Mouse (Mus musculus) WW6 (cell line): Measurements from ENCODE around the gene Gna15.
A peak's percentile ranks its signal among the peaks of the same experiment; 100 is the strongest.

Experiments used
- DNase-seq: peaks from one replicate; pipeline ENCODE4 v3.0.0-alpha.2; 2013; ENCODE audit warnings: low read depth, low spot score

The Gna15 gene

DNA sequence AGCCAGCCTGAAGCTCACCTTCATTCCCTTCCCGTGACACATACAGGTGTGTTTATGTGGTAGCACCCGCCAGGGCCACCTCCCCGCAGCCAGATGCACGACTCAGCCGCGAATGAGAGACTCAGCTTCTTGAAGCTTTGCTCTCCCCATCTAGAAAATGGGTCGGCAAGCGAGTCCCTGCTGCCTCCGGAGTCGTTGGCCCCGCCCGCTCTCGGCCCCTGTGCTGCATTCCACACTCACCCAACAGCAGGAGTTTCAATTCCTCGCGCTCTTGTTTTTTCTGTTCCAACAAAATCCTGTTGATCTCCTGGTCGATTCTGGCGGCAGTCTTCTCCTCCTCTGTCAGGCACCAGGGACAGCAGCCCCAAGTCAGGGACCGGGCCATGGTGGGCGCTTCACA is 455 bp downstream of the Gna15 start:
- no peak for DNase-seq

DNA sequence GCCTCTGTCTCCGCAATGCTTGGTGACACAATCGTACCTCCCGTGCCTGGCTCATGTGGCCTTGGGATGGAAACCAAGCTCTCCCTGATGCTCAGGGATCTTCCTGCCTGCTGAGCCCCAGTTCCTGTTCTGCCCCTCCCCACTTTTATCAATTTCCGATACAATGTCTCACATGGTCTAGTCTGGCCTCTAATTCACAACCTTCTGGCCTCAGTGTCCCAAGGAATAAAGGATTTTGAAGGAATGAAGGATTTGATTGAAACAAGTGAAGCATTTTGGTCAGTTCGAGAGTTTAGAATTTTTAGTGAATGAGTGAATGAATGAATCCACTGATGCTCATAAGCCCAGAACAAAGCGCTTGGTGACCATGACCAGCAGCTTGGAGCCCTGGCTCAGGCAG is 883 bp downstream of the Gna15 start:
- DNase-seq = no peak

DNA sequence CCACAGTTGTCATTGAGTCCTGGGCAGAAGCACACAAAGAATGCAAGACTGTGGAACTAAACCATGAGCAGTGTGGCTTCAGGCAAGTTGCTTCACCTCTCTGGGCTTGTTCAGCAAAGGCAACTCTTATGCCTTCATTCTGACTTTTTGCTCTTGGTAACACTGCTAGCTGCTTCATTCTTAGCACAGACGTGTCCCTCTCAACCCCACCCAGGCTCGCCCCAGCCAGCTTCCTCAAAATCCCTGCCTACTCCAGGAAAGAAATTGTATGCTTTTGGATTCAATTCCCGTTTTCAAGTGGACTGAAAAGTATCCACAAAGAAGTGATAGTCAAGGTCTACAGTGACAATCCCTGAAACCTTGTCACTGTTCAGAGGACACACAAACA is 4.1 kb downstream of the Gna15 start:
- no peak for DNase-seq

DNA sequence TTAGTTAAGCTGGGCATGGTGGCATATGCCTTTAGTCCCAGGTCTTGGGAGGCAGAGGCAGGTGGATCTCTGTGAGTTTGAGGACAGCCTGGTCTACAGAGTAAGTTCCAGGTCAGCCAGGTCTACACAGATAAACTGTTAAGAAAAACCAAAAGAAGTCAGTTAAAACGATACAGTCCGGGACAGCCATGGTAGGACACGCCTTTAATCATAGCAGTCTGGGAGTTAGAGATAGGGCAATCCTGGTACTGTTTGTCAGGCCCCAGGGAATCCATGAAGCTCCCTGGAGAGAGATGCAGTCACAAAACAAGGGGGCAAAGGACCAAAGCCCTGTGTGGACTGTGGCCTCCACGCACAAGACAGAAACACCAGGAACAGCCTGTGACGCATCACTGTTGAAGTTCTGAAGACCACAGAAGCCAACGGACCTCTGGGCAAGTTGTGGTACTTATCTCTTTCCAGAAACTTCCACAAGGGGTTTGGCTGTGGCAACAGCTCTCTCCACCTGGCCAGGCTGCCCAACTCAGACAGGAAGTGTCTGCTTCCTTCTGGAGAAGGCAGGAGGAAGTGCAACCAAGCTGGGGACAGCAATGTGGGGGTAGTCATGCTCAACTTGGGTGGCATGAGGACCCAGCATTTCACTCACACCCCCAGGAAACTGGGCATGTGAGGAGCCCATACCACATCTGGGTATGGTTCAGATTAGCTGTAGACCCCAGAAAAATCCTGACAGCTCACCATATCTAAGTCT is 4.6 kb downstream of the Gna15 start:
- no peak for DNase-seq

DNA sequence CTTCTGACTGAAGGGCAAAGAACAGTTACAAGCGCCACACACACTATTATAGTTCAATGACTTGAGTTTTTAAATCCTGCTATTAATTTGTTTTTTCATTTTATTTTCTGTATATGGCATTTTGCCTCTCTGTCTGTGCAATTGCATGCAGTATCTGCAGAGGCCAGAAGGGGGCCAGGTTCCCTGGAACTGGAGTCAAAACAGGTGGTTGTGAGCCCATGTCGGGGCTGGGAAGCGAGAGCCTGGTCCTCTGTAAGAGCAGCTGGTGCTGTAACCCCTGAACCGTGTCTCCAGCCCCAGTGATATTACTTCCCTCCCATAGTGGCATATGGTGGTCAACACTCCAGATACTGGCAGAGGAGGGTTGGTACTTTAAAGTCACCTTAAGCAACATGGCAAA is 5.5 kb downstream of the Gna15 start:
- no peak for DNase-seq

DNA sequence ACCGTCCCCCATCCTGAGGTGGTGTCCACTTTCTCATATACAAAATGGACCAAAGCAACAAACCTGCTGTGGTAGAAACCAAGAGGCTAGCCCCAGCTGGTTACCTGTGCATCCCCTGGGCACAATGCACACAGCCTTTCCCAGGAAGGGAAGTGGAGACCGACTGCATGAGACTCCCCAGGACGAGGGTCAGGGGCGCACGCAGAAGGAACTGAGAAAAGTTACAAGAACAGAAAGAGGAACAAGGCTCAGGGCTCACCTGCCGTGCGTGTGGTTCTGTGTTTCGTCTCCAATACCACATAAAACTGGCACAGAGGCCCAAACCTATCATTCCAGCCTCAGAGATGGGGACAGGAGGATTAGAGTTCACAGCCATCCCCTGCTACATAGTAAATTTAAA is 6.8 kb downstream of the Gna15 start:
- no peak for DNase-seq

DNA sequence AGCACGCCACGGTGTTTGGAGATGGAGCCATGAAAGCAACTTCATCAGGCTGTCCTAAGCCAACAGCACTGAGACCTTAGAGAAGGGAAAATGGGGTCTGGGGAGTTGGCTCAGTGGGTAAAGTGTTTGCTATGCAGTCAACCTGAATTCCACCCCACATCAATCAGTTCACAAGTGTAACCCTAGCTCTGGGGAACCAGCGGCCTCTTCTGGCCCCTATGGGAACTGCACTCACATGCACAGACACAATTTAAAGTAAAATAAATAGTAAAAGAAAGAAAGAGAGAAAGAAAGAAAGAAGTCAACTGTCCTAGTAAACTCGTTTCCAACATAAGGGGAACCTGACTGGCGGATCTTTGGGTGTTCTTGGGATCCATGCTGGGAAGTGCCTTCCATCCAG is 10.2 kb downstream of the Gna15 start:
- DNase-seq = no peak

DNA sequence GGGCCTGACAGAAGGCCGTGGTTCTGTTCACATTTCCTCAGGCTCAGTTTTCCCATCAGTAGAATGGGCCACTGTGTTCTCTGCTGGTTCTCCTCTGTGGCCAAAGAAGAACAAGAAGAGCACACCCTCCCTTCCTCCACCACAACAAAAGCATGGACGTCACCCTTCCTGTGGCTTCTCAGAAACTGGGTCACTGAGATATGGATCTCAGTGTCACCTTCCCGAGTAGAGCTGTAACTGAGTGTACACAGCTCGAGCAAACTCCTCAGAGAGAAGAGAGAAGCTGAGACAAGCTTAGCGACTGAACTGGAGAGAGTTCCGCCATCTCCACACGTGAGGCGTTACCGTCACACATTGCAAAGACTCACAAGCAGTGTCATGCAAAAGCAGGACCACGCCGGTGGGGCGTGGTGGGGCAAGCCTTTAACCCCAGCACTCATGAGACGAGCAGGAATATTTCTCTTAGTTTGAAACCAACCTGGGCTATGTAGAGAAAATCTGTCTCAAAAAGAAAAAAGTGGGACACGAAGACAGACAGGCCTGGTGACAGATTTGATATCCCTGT is 13.7 kb downstream of the Gna15 start:
- no peak for DNase-seq

DNA sequence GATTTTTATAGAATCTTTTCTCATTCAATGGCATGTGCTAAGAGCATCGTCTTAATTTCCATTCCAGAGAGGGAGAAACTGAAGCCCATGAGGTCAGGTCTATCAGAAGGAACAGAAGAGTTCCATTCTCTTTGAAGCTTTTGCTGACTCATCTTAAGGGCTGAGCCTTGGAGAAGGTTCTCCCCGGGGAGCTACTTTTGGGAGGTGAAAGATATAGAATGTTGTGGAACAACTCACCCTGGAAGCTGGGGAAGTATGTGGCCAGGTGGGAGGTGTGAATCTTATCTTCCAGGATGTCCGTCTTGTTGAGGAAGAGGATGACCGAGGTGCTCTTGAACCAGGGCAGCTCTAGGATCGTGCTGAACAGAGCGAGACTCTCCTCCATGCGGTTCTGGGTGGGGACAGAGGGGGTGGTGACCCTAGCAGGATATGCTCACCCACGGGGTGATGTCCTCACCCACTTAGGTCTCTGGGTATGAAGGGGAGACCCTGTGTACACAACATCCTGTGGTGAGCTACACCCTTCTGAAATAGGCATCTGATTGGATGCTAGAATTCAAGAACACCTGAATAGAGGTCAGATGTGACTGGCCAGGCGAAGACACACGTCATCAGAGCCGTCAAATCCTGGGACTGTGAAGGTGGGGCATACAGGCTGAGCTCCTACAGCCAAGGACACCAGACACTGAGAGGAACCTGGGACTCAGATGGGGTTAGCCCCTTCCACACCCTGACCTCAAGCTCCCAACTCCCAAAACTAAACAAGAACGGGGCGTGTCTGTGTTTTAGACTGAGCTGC is 16.1 kb downstream of the Gna15 start:
- peak; percentile 63 for DNase-seq

DNA sequence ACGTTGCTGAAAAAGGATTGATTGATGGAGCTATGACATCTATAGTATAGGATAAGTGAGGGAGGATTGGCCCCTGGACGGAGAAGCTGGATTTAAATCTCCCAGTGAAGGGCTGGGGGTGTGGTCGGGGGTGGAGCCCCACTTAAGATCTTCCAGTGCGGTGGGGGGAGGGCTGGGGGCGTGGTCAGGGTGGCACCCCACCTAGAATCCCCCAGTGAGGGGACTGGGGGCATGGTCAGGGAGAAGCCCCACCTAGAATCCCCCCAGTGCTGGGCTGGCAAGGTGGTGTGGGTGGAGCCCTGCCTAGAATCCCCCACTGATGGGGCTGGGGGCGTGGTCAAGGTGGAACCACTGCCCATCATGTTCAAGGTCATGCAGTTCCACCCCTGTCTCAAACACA is 16.9 kb downstream of the Gna15 start:
- no peak for DNase-seq

DNA sequence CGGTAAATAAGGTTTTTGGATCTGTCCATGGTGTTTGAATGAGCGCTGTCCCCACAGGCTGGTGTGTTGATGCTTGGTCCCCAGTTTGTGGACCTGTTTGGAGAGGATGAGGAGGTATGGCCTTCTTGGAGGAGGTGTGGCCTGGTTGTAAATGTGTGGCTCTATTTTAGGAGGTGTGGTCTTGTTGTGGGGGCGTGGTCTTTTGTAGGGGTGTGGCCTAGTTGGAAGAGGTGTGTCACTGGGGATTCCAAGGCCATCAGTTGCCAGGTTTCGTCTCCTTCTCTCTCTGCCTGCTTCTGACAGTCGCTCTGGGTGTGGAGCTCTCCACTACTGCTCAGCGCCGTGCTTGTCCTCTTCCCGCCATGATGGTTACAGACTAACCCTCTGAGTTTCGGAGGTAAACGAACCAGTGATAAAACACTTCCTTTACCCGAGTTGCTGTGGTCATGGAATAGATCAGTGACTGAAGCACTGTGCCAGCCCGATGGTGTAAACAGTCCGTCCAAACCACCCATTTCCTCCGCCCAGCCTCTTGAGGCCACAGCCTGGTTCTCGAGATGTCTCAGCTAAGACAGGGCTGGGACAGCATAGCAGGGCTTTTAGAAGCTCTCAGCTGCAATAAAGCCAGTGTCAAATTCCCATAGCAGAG is 18.9 kb downstream of the Gna15 start:
- DNase-seq = no peak

DNA sequence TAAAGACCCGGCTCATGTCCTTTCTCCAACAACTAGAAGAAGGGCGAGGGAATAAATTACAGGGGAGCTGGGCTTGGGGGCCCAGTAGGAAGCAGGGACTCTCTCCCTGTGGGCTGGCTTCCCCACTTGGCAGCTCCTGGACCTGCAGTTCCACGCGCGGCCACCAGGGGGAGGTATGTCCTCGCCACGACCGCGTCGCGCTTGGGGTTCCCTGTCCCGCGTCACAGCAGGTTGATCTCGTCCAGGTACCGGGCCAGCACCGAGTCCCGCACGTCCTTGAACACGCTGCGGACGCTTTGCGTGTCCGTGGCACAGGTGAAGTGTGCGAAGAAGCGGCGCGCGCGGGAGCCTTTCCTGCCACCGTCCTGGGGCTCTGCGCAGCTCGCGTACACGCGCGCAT is 21.4 kb downstream of the Gna15 start:
- no peak for DNase-seq

DNA sequence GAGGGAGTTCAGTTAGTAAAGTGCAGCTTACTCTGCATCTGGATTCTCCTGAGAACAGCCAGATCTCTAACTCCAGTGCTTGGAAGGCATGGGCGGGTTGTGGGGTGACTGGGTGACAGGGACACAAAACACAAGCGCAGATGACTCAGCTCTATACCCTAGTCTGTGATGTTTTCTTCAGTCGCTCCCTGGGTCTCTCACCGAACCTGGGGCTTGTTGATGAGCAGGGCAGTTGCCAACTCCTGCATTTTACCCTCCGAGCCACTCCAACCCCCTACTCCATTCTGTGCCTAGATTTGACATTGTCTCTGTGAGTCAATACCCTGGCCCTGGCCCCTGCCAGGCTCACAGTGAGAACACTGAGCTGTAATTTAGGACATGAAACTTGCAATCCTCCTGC is 22.2 kb downstream of the Gna15 start:
- DNase-seq = no peak

DNA sequence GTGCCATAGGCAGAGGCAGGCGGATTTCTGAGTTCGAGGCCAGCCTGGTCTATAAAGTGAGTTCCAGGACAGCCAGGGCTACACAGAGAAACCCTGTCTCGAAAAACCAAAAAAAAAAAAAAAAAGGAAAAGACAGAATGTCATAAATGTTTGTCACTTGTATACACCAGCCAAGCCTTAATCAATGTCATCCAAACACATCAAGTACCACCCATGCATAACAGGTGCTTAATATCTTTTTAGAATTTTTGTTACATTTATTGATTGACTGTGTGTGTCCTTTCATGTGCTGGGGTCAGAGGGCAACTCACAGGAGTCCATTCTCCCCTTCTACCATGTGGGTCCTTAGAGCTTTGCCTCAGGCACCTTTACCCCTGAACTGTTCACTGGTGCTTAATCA is 24.0 kb downstream of the Gna15 start, which contains the start of gene S1pr4:
Gene S1pr4, minus strand, starts transcription at position 101 of the 400 bp plus-strand sequence.
- DNase-seq = no peak

DNA sequence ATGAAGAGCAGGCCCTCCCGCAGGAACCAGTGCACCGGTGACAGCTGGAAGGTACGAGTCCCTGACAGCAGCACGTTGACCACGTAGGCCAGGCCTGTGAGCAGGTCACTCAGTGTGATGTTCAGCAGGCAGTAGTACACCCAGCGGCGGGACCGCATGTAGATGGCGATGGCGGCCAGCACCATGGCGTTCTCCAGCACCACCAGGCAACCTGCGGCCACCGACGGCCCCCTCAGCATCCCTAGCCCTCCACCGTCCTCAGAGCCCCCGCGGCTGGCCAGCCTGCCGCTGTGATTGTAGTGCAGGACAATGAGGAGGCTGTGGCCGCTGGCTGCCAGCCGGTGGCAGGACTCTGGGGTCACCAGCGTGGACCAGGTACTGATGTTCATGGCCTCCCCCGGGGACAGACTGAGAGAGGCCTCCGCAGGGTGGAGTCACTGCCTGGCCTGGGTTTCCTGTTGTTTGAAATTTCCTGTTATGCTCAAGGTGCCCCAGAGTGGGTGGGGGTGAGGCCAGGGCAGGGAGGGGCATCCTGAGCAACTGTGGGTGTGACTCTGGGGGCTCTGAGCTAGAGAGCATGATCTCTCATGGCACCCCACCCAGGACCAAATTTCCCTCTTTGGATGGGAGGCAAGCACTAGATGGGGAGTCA is 24.6 kb downstream of the Gna15 start:
- DNase-seq = no peak

DNA sequence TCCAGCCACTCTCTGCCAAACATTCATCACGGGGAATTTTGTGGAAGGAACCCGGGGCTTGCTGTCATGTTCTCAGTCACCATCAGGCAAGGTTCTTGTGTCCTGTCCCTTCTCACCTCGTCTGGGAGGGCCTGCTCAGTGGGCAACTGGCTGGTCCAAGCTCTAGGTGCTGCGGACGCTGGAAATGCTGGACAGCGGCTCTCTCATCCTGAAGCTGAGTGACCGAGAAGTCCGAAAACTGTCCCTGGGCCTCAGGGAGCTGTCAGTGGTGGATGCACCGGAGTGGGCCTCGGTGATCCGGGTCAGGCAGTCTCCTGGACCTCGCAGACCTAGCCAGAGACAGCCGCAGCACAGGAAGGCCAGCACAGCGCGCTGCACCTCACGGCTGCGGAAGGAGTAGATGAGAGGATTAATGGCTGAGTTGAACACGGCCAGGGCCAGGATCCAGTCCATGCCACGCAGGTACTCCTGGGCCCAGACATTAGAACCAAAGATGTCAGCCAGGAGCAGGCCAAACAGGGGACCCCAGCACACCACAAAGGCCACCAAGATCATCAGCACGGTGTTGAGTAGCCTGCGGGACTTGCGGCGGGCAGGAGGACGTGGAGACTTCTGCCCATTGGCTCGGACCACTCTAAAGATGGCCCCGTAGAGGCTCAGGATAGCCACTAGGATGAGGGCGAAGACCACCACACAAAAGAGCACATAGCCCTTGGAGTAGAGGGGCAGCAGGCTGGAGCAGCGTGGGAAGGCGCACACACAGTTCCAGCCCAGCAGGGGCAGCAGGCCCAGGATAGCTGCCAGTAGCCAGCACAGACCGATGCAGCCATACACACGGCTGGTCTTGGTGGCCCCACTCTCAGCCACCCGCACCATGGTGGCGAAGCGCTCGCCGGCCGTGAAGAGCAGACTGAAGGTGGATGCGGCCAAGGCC is 25.4 kb downstream of the Gna15 start:
- no peak for DNase-seq

DNA sequence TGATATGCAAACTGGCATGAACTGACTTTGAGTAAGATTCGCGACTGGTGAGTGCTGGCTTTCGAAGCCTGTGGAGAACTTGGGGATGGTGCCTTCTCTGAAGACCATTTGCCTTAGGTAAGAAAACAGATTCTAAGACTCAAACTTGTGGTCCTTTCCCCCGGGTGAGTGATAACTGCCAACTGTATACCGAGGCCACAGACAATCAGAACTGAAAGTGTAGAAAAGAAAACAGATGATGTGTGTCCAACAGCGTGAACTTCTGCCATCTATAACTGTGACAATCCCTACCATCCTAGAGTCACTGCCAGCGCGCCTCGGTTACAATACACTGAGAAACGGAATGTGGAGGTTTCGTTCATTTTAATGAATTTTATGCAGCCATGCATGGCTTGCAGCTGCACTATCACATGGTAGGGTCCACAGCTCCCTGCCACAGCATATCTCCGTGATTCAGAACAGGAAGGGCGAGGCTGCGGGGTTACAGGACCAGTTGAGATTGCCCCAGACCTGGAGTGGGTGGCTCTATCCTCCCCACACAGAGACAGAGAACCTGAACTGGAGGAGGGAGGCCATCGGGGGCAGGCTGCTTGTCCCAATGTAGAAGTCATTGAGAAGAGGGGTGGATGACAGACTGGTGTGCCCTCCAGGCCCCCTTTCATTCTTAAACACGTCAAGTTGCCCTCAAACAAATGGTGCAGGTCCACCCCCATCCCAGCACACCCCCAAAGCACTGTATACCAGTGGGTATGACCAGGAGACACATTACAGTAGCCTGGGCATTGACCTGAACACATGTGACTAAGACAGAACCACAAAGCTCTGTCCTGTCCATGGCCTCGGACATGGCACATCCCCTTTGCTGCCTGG is 26.4 kb downstream of the Gna15 start:
- DNase-seq = no peak

DNA sequence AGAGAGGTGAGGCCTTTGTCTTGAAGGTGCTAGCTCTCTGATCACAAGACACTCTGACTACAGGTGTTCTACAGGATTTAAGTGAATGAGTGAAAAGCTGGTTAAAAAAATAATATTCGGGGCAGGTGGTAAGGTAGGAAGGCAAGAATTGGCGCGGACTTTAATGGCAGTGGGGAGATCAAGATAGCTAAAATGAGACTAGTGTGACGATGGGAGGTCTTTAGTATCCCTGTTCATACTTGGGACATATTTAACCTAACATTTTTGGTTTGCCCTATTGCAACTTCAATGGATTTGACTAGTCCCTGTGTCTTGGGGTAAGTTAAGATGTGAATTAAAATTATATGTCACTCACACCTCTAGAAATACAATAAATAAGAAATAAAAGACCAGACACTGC is 27.1 kb downstream of the Gna15 start:
- no peak for DNase-seq

DNA sequence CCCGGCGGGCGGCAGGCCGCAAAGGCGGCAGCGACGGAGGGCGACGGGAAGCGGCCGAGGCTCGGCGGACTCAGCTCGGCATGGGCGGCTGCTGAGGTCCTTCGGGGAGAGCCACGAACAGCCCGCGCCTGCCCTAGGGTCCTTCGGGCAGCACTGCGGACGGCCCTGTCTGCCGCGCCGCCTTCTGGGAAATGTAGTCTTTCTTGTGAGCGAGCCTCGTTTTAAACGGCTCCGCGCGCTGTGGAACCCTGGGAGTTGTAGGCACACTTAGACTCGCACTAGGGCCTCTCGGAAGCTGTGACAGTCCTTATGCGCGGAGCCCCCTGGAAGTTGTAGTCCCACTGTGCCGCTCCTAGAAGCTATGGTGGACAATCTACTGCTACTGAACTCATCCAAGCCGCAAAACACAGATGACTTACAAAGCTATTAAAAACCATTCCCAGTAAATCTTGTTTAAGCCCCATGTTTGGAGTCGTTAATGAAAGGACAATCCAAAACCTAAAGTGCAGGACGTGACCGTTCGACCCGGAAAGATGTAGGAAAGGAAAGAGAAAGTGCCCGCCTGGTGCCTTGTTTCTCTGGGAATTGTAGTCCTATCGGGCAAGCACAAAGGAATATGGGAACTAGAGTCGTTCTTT is 27.6 kb downstream of the Gna15 start, which contains the start of gene Ncln:
Gene Ncln, minus strand, starts transcription at position 129 of the 638 bp plus-strand sequence.
- peak; percentile 93 for DNase-seq
